8 mouse cellular contexts compared by ENCODE assay signal in genomic region chr7:35264746-35265145, GRCm38 (mm10). TPM values are rescaled to one million over a fixed set of nuclear protein-coding genes. Genes with fewer than 3 reads are reported as not detected.
DNase-seq lines count a peak whose midpoint lies in the region; ATAC-seq and TF ChIP-seq lines count a peak whose summit lies in the region.

No protein-coding gene starts in this region.

- H3K4me3 ChIP-seq in forebrain, embryonic 14.5 days (ENCODE audit: low read depth, low read length) = no peak overlapping the region
- H3K4me3 ChIP-seq in forebrain, embryonic 16.5 days (replicated peaks; ENCODE audit: low read length) = no peak overlapping the region
- H3K4me3 ChIP-seq in testis, adult 2 months (ENCODE audit: control insufficient read depth, low read depth, low read length) = no peak overlapping the region
- H3K4me3 ChIP-seq in limb, embryonic 10.5 days = no peak overlapping the region

- H3K27ac ChIP-seq in forebrain, embryonic 14.5 days (ENCODE audit: low read depth, low read length) = no peak overlapping the region
- H3K27ac ChIP-seq in forebrain, embryonic 16.5 days (ENCODE audit: low read length) = no peak overlapping the region
- no peak overlapping the region for H3K27ac ChIP-seq in testis, adult 2 months (ENCODE audit: control insufficient read depth, insufficient read depth, low read depth, low read length)
- H3K27ac ChIP-seq in limb, embryonic 10.5 days = no peak overlapping the region

- no peaks in the 10 kb centered on the region for H3K36me3 ChIP-seq in forebrain, embryonic 14.5 days (ENCODE audit: control insufficient read depth, insufficient read depth, low read length)
- no peaks in the 10 kb centered on the region for H3K36me3 ChIP-seq in forebrain, embryonic 16.5 days (ENCODE audit: control insufficient read depth, insufficient read depth)
- no peaks in the 10 kb centered on the region for H3K36me3 ChIP-seq in testis, adult 2 months (ENCODE audit: control insufficient read depth, insufficient read depth, low read length)
- H3K36me3 ChIP-seq in limb, embryonic 10.5 days = no peaks in the 10 kb centered on the region

- no peak overlapping the region for H3K4me2 ChIP-seq in forebrain, embryonic 14.5 days (ENCODE audit: low read length)
- no peak overlapping the region for H3K4me2 ChIP-seq in forebrain, embryonic 16.5 days (ENCODE audit: low read length)

- peak; percentile 73 for DNase-seq in forebrain, embryonic 14.5 days (ENCODE audit: low spot score)
- DNase-seq in testis, postnatal 10 days (ENCODE audit: low spot score) = no peak
- peak; percentile 64 for DNase-seq in cerebellum, adult 9-10 months
- DNase-seq in heart, postnatal 10 days = peak; percentile 60 to 73
- peak; percentile 57 for DNase-seq in limb, embryonic 10.5 days (ENCODE audit: low spot score)
- peak; percentile 23 for DNase-seq in right cerebral cortex, postnatal 4 days

- WGBS in forebrain, embryonic 14.5 days = 13% methylated on average over 7 of the region's 7 CpGs
- WGBS in forebrain, embryonic 16.5 days = 3% methylated on average over 7 of the region's 7 CpGs
- 14% methylated on average over 7 of the region's 7 CpGs for WGBS in limb, embryonic 10.5 days

- no peak for ATAC-seq in forebrain, embryonic 14.5 days
- ATAC-seq in forebrain, embryonic 16.5 days = no peak

- intact Hi-C loops in heart, postnatal 10 days (cut with DNase I) = loop anchor here (2.0 to 5.0 kb wide), 2 partner anchors 92 to 237 kb away; no protein-coding TSS in a partner anchor

- no peaks in the 10 kb centered on the region for H3K4me1 ChIP-seq in forebrain, embryonic 14.5 days (ENCODE audit: control insufficient read depth, insufficient read depth, low read length)
- peaks cover 5% of the 10 kb centered on the region; the same call in 1 of the 2 replicates for H3K4me1 ChIP-seq in forebrain, embryonic 16.5 days (replicated peaks; ENCODE audit: control insufficient read depth, insufficient read depth, low read length)
- H3K4me1 ChIP-seq in testis, adult 2 months (ENCODE audit: control insufficient read depth, insufficient read depth, low read length) = peaks cover 4% of the 10 kb centered on the region; the same call in 1 of the 2 replicates
- peaks cover 6% of the 10 kb centered on the region for H3K4me1 ChIP-seq in limb, embryonic 10.5 days

- 0 out of 2 replicates have a peak, but pooled peaks cover 3% of the 10 kb centered on the region for H3K9me3 ChIP-seq in forebrain, embryonic 14.5 days (replicated peaks; ENCODE audit: control insufficient read depth, low read length)
- no peaks in the 10 kb centered on the region for H3K9me3 ChIP-seq in forebrain, embryonic 16.5 days (ENCODE audit: control insufficient read depth, low read length)
- H3K9me3 ChIP-seq in limb, embryonic 10.5 days (replicated peaks) = no peaks in the 10 kb centered on the region

- TF ChIP-seq POLR2A in testis, adult 2 months (IDR thresholded peaks at IDR 0.05; ENCODE audit: control insufficient read depth, low read depth, low read length) = no peak

- no peaks in the 10 kb centered on the region for H3K27me3 ChIP-seq in forebrain, embryonic 14.5 days (replicated peaks; ENCODE audit: control insufficient read depth, insufficient read depth, low read length)
- H3K27me3 ChIP-seq in forebrain, embryonic 16.5 days (replicated peaks; ENCODE audit: control insufficient read depth, insufficient read depth, low read length) = no peaks in the 10 kb centered on the region
- H3K27me3 ChIP-seq in testis, adult 2 months (ENCODE audit: control insufficient read depth, insufficient read depth, low read length) = no peaks in the 10 kb centered on the region
- H3K27me3 ChIP-seq in limb, embryonic 10.5 days (ENCODE audit: low read depth, poor library complexity, severe bottlenecking) = no peaks in the 10 kb centered on the region

- TF ChIP-seq CTCF in testis, adult 2 months (IDR thresholded peaks at IDR 0.05; ENCODE audit: control insufficient read depth, insufficient read depth, insufficient replicate concordance, low read depth, low read length) = peak; percentile 64; the same call in 1 of the 2 replicates

- H3K9ac ChIP-seq in forebrain, embryonic 14.5 days (ENCODE audit: low read length) = no peak overlapping the region
- H3K9ac ChIP-seq in forebrain, embryonic 16.5 days (replicated peaks; ENCODE audit: low read depth, low read length) = no peak overlapping the region

RNA-seq across cellular contexts. Expression of gene Lrp3, which starts 49.4 kb away (rescaled TPM):
- polyA plus RNA-seq in forebrain, embryonic 14.5 days (2014; fragmentation: Nextera tagmentation; extraction: Ambion mirVana) = 21.4 and 22.3 TPM in 2 replicates
- 20.3 and 27.3 TPM in 2 replicates for polyA plus RNA-seq in forebrain, embryonic 16.5 days (2015; fragmentation: Nextera tagmentation; extraction: Ambion mirVana)
- polyA plus RNA-seq in testis, adult 2 months (2012; rRNA removed) = 0.67 and 0.70 TPM in 2 replicates
- 10 to 100 TPM in 1 of 2 experiments, 1 to 10 TPM in 1; 8.7 to 10.1 TPM for total RNA-seq in heart, postnatal 10 days (2021)
- 7.8 and 9.4 TPM in 2 replicates for polyA plus RNA-seq in limb, embryonic 10.5 days (2016; fragmentation: Nextera tagmentation; extraction: Ambion mirVana)

RNA-seq across cellular contexts. Expression of gene Gpatch1, which starts 53.5 kb away (rescaled TPM):
- polyA plus RNA-seq in forebrain, embryonic 14.5 days (2014; fragmentation: Nextera tagmentation; extraction: Ambion mirVana) = 21.2 and 24.0 TPM in 2 replicates
- 23.7 and 24.4 TPM in 2 replicates for polyA plus RNA-seq in forebrain, embryonic 16.5 days (2015; fragmentation: Nextera tagmentation; extraction: Ambion mirVana)
- polyA plus RNA-seq in testis, adult 2 months (2012; rRNA removed) = 2.3 and 3.0 TPM in 2 replicates
- total RNA-seq in heart, postnatal 10 days (2021) = 10 to 100 TPM in 1 of 2 experiments, 1 to 10 TPM in 1; 9.2 to 12.1 TPM
- 15.9 and 17.8 TPM in 2 replicates for polyA plus RNA-seq in limb, embryonic 10.5 days (2016; fragmentation: Nextera tagmentation; extraction: Ambion mirVana)
